Comparison of ENCODE assay signal across 9 mouse cellular contexts in genomic region chr11:80872509-80873474, GRCm38 (mm10). TPM values are rescaled to one million over a fixed set of nuclear protein-coding genes. Genes with fewer than 3 reads are reported as not detected.
DNase-seq lines count a peak whose midpoint lies in the region; ATAC-seq lines count a peak whose summit lies in the region.
"Had no signal": no experiment of that assay in that cellular context is flagged by ENCODE, and none has a peak within 500 bp of the region (broad histone marks: within the 10 kb centered on the region; RNA-seq: fewer than 3 reads in every experiment).

No protein-coding gene starts in this region.

- H3K9ac ChIP-seq in hindbrain, embryonic 14.5 days: no peak overlapping the region
- no peak overlapping the region for H3K9ac ChIP-seq in hindbrain, embryonic 13.5 days
- no peak overlapping the region for H3K9ac ChIP-seq in limb, embryonic 11.5 days (ENCODE audit: low read length)
- H3K9ac ChIP-seq: embryonic facial prominence, embryonic 12.5 days had no signal

- WGBS in hindbrain, embryonic 14.5 days: 65% methylated on average over 17 of the region's 17 CpGs
- 66% methylated on average over 17 of the region's 17 CpGs for WGBS in hindbrain, embryonic 13.5 days
- WGBS in heart, embryonic 10.5 days: 51% methylated on average over 17 of the region's 17 CpGs
- 61% methylated on average over 17 of the region's 17 CpGs for WGBS in limb, embryonic 11.5 days

- ATAC-seq in hindbrain, embryonic 14.5 days (ENCODE audit: low FRiP score): no peak
- no peak for ATAC-seq in hindbrain, embryonic 13.5 days (ENCODE audit: low FRiP score)
- no peak for ATAC-seq in limb, embryonic 11.5 days (ENCODE audit: insufficient number of reproducible peaks, low FRiP score, low TSS enrichment, low read depth)
- 0 out of 2 replicates have a peak, but pooled peaks have one; percentile 25 for ATAC-seq in neutrophil, adult 5-6 weeks (ENCODE audit: extremely low read depth, insufficient number of reproducible peaks, low FRiP score, poor library complexity, severe bottlenecking)

- no peaks in the 10 kb centered on the region for H3K9me3 ChIP-seq in hindbrain, embryonic 14.5 days (ENCODE audit: control insufficient read depth, low read length)
- H3K9me3 ChIP-seq in hindbrain, embryonic 13.5 days: no peaks in the 10 kb centered on the region
- H3K9me3 ChIP-seq in heart, embryonic 10.5 days: no peaks in the 10 kb centered on the region
- H3K9me3 ChIP-seq in limb, embryonic 11.5 days (ENCODE audit: control insufficient read depth, low read length): no peaks in the 10 kb centered on the region
- H3K9me3 ChIP-seq: embryonic facial prominence, embryonic 12.5 days had no signal

- H3K4me2 ChIP-seq in hindbrain, embryonic 14.5 days (replicated peaks): no peak overlapping the region
- H3K4me2 ChIP-seq in hindbrain, embryonic 13.5 days: no peak overlapping the region
- H3K4me2 ChIP-seq in limb, embryonic 11.5 days (ENCODE audit: low read depth, severe bottlenecking): no peak overlapping the region
- H3K4me2 ChIP-seq: embryonic facial prominence, embryonic 12.5 days had no signal

- peak; percentile 39 for DNase-seq in hindbrain, embryonic 14.5 days (ENCODE audit: low spot score)
- DNase-seq in WW6 (ENCODE audit: low read depth, low spot score): peak; percentile 62
- peak; percentile 74 to 82 for DNase-seq in cerebellum, postnatal 25 days
- peak; percentile 79 for DNase-seq in heart, embryonic 10.5 days (ENCODE audit: low spot score)
- DNase-seq in limb, embryonic 11.5 days (ENCODE audit: low spot score): peak; percentile 81
- peak; percentile 58 for DNase-seq in thymus, postnatal 0 days (ENCODE audit: low spot score)

- no peaks in the 10 kb centered on the region for H3K4me1 ChIP-seq in hindbrain, embryonic 14.5 days (replicated peaks; ENCODE audit: control insufficient read depth, insufficient read depth, low read length)
- H3K4me1 ChIP-seq in hindbrain, embryonic 13.5 days (replicated peaks): peaks cover 8% of the 10 kb centered on the region; the same call in 1 of the 2 replicates
- peaks cover 8% of the 10 kb centered on the region; the same call in 1 of the 2 replicates for H3K4me1 ChIP-seq in heart, embryonic 10.5 days
- H3K4me1 ChIP-seq in limb, embryonic 11.5 days (ENCODE audit: control insufficient read depth, insufficient read depth, low read length): no peaks in the 10 kb centered on the region
- H3K4me1 ChIP-seq: embryonic facial prominence, embryonic 12.5 days had no signal

- H3K4me3 ChIP-seq in hindbrain, embryonic 14.5 days (replicated peaks; ENCODE audit: low read length): no peak overlapping the region
- H3K4me3 ChIP-seq in hindbrain, embryonic 13.5 days: no peak overlapping the region
- no peak overlapping the region for H3K4me3 ChIP-seq in heart, embryonic 10.5 days
- H3K4me3 ChIP-seq in limb, embryonic 11.5 days (ENCODE audit: low read depth, low read length): no peak overlapping the region
- H3K4me3 ChIP-seq: embryonic facial prominence, embryonic 12.5 days had no signal

- H3K27me3 ChIP-seq in hindbrain, embryonic 14.5 days (ENCODE audit: control insufficient read depth, insufficient read depth, low read length): no peaks in the 10 kb centered on the region
- no peaks in the 10 kb centered on the region for H3K27me3 ChIP-seq in hindbrain, embryonic 13.5 days
- H3K27me3 ChIP-seq in heart, embryonic 10.5 days (ENCODE audit: insufficient read depth, poor library complexity, severe bottlenecking): no peaks in the 10 kb centered on the region
- no peaks in the 10 kb centered on the region for H3K27me3 ChIP-seq in limb, embryonic 11.5 days (ENCODE audit: control insufficient read depth, insufficient read depth, low read length)
- H3K27me3 ChIP-seq: embryonic facial prominence, embryonic 12.5 days had no signal

- H3K27ac ChIP-seq in hindbrain, embryonic 14.5 days: no peak overlapping the region
- no peak overlapping the region for H3K27ac ChIP-seq in hindbrain, embryonic 13.5 days
- 0 out of 2 replicates have a peak overlapping the region, but pooled peaks have one; percentile 18 for H3K27ac ChIP-seq in heart, embryonic 10.5 days
- H3K27ac ChIP-seq in limb, embryonic 11.5 days (replicated peaks; ENCODE audit: low read depth, low read length): no peak overlapping the region
- H3K27ac ChIP-seq: embryonic facial prominence, embryonic 12.5 days had no signal

- no peaks in the 10 kb centered on the region for H3K36me3 ChIP-seq in hindbrain, embryonic 14.5 days (replicated peaks; ENCODE audit: control insufficient read depth, insufficient read depth)
- no peaks in the 10 kb centered on the region for H3K36me3 ChIP-seq in hindbrain, embryonic 13.5 days
- H3K36me3 ChIP-seq in heart, embryonic 10.5 days: no peaks in the 10 kb centered on the region
- H3K36me3 ChIP-seq in limb, embryonic 11.5 days (ENCODE audit: control insufficient read depth, insufficient read depth, low read length): no peaks in the 10 kb centered on the region
- H3K36me3 ChIP-seq: embryonic facial prominence, embryonic 12.5 days had no signal

RNA-seq across cellular contexts. Expression of gene Spaca3, which starts 14.6 kb away (rescaled TPM):
- not detected in 2 replicates for polyA plus RNA-seq in hindbrain, embryonic 14.5 days (2014; fragmentation: Nextera tagmentation; extraction: Ambion mirVana)
- polyA plus RNA-seq in hindbrain, embryonic 13.5 days (2015; fragmentation: Nextera tagmentation; extraction: Ambion mirVana): not detected in 2 replicates
- not detected in 2 replicates for polyA plus RNA-seq in heart, embryonic 10.5 days (2016; fragmentation: Nextera tagmentation; extraction: Ambion mirVana)
- polyA plus RNA-seq in limb, embryonic 11.5 days (2014; fragmentation: Nextera tagmentation; extraction: Ambion mirVana): not detected in 2 replicates
- not detected in 2 replicates for total RNA-seq in neutrophil, adult 5-6 weeks (2017)
- polyA plus RNA-seq in thymus, postnatal 0 days (2015; fragmentation: Nextera tagmentation; extraction: Ambion mirVana): not detected in 2 replicates
- polyA plus RNA-seq: embryonic facial prominence, embryonic 12.5 days had no signal
